Mouse (Mus musculus) kidney, adult 2 months (tissue): ENCODE measurements around the gene Gpr88.

Experiments used
- CTCF ChIP-seq: fragments of 200-500 bp; conservative IDR thresholded peaks from 2 replicates; pipeline ENCODE4 v1.5.1; 2011; ENCODE audit warnings: low read depth, mild to moderate bottlenecking, control low read depth, low read length, moderate library complexity, mixed read lengths; ENCODE audit not compliant: insufficient read depth, insufficient read length
- POLR2A ChIP-seq: fragments of 200-500 bp; IDR thresholded peaks from one replicate; pipeline ENCODE4 v1.6.1; 2011; ENCODE audit warnings: low read depth, low read length, control low read depth

DNA sequence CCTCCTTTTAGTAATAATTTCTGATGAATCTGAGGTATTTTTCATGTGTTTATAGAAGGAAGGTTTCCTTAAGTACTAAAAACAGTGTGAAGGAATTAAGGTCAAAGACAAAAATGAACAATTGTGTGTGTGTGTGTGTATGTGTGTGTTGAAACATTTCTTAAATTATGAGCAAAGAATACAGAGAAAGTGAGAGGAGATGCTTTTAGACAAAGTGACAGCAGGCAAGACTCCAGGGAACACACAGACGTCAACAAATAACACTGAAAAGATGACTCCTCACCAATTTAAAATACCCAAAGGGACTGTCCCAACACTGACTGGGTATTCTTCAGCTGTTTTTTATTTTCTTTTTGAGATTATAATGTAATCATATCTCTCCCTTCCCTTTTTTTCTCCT, 37.0 kb downstream of the Gpr88 start:
- no peak for TF ChIP-seq CTCF
- no peak for TF ChIP-seq POLR2A
